Mouse (Mus musculus) c-Kit-positive CD71-positive TER-119-negative erythroid progenitor cells, embryonic 14.5 days (primary cell): ENCODE data around the gene Cdkl1.

Source experiments
- DNase-seq: peaks from one replicate; pipeline ENCODE4 v3.0.0-alpha.2; 2013; ENCODE audit warnings: low read depth

Gene Cdkl1

DNA sequence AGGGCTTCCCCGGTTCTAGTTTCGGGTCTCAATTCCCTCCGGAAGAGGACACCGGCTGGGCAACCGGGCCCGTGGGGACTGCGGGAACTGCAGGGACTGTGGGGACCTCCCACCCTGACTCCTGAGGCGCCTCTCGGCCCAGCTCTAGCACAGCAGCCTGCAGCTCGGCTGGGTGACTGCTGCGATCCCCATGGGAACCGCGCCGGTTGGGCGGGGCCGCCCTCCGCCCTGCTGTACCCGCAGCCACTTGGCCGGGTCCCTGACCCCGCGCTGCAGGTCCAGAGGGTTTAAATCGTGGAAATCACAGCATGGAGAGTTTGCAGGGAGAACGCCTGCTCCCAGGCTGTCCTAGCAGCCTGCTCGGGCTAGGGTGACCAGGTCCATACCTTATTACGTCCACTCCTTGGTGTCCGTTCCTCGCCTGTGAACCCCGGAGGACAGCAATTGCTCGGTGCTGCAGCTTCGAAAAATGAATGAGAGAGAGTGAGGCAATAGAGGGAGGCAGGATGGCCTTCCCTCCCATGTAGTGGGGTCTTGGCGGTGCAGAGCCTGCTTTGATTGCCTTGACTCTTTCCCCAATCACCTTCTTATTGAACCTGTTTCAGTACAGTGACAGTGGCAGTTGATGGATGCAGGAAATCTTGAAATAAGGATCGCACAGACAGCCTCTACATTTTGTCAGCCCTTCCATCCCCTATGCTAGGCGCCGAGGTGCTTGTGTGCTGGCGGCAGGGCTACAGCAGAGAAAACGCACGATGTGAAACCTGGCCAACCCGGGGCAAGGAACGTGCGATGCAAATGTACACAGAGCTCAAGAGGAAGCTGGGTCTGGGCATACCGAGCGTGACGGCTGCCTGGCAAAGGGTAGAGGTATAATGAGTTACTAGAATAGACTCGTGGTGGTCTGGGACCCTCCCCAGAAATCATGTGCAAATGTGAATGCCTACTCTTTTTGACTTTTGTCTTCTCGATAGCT lies at the start of gene Cdkl1:
Cdkl1 (minus strand) TSS at position 738 of the 976 bp plus-strand sequence.
- no peak for DNase-seq

- no peak for DNase-seq
These were observed 47.3 kb upstream of the Cdkl1 start for GRCm38 (mm10) chr12:69838376-69838775.

DNA sequence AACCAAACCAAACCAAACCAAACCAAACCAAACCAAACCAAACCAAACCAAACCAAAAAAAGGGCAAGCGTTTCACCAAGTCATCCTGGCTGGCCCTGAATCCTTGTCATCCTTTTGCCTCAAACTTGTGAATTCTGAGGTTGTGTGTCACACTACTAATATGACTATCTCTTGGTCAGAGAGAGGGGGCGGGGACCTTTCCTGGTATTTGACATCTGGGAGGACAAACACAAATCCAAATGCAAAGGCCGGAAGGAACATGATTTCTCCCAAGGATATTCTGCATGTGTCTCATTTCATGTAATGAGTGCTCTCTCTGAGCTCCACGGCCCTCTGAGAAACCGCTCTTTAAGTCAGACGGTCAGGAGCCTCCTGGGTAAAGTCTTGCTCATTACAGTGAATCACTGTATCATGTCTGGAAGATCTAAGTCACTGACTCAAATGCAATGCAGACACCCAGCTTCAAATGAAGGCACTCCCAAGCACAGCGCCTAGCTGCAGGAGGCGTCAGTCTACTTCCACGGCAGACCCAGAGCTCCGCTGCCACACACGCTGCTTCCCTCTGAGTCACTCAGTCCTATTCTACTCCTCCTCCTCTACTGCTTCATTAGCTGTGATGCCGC lies 43.0 kb upstream of the Cdkl1 start:
- DNase-seq = no peak

DNA sequence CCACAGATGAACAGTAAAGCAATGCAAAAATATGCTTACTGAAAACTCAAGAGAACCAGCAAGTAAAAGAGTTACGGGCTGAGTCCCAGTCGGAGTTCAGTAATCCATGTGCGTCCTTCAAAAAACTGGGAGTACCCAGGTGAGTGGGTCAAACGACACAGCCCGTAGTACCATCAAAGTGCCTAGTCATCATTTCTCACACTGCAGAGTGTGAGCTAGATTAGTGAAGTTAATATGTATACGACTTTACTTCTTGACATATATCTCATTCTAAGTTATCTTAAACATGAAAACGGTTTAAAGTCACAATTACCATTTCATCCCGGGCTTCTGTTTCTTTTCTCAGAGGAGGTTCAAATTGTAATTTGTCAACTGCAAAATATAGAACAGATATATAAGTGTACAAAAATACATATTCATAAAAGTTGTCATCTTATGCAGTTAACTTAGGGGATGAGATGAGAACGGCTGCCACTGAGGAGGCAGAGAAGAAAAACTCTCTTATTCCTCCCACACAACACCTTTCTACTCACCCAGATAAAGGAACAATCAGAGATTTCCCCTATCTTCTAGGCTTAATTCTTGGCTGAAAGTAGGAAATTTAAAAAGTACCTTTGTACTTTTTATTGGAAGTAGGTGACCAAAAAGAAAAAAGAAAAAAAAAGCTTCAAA lies 40.3 kb upstream of the Cdkl1 start:
- DNase-seq = no peak

DNA sequence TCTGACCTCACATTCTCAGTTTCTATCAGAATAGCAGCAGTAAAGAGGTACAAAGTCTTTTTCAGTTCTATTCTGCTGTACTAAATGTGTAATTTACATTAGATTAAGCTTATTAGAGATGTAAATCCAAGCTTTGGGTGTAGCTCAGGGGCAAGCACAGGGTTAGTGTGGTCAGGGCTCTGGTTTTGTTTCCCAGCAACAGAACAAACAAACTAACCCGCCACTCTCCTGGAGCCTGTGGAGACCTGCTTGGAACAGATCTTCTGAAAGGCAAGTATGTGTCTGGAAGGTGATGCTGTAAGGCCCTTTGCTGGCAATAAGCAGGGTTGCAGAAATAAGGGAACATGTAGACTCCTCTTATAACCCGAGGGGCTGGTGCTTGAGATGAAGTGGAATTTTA lies 37.1 kb upstream of the Cdkl1 start:
- DNase-seq = no peak

DNA sequence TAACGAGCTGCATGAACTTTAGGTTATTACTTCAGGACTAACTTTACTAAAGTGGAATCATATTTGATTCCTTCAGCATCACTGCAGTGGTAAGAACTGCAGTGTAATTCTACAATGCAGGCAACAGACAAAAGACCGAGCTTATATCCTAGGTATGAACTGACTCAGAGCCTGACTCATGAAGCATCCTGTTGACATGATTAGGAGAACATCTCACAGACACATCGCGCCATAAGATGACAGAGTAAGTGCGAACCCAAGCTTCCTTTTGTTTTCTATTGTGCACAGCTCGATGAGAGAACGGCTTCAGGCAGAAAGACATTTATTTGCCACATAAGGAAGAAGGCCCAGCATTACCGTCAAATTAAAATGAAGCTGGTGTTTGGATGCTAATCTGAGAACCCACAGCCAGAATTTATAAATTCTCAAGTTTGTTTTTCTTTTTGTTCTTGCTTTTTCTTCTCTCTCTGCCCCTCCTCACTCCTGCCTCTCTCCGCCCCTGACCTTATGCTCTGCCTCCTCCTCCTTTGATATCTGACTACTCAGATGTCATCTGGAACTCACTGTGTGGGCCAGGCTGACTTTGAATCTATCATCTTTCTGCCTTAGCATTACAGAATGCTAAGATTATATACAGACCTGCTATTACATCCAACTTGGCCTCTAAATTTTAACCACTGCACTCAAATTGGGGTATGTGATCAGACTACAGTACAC lies 34.0 kb upstream of the Cdkl1 start:
- DNase-seq = no peak

DNA sequence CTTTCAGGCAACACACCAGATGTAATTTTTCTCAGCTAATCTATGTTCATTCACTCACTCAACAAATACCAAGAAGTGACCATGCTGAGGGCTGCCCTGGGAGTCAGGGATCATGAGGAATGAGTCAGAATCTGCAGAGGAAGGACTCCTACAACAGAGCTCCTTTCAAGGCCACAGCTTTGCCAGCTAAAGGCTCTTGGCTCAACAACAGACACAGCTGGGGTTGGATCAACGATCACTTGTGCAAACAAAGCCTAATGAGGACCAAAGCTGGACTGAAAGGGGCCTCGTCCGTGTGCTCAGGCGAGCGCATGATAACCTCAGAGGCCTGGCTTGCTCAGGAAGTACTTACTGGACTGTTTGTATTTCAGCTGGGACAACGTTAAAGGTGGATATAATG lies 23.2 kb upstream of the Cdkl1 start:
- DNase-seq = no peak

DNA sequence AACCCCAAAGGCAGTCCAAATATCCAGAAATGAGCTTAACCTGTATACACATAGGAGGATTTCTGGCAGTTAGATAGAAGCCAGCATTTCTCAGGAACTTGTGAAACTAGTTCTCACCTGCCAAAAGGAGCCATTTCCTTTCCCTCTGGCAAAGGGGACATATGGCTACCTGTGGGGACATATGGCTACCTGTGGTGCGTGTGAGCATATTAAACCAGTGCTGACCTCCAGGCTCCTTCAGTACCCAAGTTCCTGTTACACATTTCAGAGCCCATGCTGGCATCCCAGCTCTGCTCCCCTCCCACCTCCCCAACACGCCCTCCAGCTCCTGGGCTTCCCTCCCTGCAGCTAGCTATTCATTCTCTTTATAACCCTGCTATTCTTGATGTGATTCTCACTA lies 22.5 kb upstream of the Cdkl1 start:
- no peak for DNase-seq

GRCm38 (mm10) chr12:69812986-69813385 lies 21.9 kb upstream of the Cdkl1 start:
- no peak for DNase-seq

DNA sequence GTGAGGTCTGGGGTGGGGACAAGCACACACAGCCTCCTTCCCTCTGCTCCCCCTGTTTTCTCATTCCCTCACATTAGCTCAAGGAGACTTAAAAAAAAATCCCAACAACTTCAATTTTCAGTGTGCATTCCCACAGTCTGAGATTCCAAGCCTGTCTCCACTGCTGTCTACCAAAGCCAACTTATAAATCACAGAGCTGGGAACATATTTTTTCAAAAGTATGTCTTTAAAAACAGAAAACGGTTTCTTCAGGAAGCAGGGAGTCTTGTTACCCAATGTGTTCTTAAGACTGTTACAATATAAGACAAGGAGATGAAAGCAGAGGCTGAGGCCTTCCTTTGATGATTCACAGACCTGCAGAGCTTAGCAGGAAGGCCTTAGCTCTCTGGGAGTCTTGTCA lies 20.9 kb upstream of the Cdkl1 start:
- DNase-seq = no peak

GRCm38 (mm10) chr12:69809439-69809838 lies 18.4 kb upstream of the Cdkl1 start:
- DNase-seq = no peak

DNA sequence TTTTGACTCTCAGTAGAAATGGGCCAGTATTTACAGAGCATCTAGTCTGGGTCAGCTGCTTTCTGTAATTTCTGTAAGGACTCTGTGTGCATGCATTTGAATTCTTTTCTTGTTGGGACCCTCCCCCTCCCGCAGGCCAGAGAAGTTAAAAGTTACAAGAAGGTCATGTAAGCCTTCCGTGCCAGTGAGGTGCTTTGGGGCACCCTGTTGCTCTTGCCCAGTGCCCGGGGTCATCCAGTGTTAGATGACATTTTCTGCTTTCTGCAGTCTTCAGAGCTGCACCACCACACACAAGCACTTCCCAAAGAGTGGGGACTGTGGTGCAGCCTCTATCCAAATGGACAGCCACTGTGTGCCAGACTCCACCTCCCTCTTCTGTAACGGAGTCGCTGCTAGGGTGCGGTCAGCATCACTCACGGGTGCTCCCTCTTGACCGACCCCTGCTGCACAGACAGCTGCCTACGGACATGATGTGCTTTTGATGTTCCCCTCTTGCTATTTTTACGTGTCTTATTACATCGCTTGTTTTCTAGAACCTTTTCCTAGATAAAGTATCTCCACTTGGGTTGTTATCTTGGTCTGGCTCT lies 16.4 kb upstream of the Cdkl1 start:
- DNase-seq = no peak

GRCm38 (mm10) chr12:69805148-69805547 lies 14.1 kb upstream of the Cdkl1 start:
- DNase-seq = no peak

DNA sequence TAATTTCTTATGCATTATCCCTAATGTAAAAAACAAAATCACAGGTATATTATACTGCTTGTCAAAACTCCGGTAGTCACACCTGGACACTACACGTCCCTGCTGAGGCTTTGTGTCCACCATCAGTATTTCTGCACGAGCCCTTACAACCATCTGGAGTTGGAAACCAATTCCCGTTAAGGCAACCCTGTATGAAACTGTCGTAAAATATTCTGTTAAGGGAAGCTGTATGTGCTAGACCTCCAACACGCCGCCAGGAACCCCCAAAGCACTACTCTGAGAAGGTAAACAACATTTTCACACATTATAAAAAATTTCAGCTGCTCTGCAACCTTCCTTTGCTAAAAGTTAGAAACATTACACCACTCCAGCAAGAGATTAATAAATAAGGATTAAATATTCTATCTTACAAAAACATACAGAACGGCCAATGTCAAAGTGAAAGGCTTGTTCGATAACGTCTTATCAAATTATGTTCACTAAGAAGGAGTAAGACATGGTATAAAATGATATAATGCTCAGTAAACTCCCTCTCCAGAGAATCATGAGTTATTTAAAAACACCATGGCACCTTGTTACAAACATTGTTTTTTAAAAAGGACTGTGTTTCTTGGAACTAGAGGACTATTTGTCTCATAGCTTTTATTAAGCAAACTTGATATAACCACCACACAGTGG lies 13.5 kb upstream of the Cdkl1 start:
- DNase-seq = no peak

- no peak for DNase-seq
These were observed 12.1 kb upstream of the Cdkl1 start for GRCm38 (mm10) chr12:69803196-69803595.

DNA sequence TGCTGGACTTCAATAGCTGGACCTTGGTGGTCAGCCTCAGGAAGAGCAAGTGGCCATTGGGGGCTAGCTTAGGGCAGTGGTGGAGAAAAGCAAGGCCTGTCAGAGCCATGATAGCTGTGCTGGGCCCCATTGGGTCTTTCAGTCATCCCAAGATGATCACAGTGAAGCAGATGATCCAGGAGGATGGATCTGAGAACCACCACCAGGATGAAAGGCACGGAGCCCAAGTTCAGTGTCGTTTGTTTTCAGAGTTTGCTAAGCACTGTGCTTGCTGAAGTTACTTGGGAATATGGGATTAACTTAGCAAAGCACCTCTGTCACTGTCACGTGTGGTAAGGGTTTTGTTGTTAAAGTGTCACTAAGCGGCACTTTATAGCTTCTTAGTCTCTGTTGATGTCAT lies 9.5 kb upstream of the Cdkl1 start:
- no peak for DNase-seq

DNA sequence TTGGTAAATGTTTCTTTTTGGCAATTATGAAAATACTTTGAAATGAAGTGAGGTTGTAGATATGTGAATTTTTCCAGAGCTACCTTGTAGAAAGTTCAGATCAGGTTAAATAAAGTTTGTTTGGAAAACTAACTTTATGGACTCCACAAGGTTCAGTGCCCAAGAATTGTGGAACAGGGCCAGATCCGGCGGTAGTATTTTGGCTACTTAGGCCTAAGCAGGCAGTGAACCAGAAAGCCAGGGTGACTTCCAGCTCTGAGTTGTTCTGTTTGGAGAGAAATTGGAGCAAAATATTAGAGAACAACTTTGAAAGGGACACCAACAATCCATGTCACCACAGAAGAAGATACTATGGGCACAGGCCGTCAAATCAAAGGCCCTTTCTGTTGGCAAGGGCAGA lies 5.2 kb upstream of the Cdkl1 start:
- DNase-seq = no peak

DNA sequence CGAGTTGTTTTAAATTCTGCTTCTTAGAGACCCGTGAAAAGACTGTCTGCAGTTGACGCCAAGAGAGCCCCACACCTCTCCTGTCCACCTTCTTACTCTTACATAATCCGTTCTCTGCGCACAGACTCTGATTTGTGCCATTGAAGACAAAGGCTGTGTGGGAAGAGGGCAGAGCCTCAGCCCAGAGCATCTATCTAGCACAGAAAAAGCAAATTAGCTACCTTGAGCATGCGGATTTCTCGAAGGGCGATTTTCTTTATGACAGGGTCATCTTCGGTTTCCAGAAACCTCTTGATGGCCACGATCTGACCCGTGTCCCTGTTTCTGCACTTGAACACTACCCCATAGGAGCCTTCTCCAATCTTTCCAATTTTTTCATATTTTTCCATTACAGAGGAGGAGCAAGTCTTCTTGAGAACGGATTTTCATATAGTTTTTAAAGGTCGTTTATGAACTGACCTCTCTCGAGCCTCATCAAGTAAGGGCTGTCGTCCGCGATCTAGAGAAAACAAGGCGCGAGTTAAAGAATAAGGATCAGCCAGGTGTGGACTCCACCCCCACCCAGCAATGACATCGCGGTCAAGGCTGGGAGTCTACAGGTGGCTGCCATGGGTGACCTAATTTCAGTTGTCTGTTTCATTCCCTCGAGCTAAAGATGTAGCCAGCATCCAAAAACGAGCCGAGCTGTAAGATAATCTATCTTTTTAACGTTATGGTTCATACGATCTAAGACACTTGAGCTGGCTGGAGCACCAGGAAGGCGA lies 1.1 kb downstream of the Cdkl1 start:
- DNase-seq = no peak

DNA sequence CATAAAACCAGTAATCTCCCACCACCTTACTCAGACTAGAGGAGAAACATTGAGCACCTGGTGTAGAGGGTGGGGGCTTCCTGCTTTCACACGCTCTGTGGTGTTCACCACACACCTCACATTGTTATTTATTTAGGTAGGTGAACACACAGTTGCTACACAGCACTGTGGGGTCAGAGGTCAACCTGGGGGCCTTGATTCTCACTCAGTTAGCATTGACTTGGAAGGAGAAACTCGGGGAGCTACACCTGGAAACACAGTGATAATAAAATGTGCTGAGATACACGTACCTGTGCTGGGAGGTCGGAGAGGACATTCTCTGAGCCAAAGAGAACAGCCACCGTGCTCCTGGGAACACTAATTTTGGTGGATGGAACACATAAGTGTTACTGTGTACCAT lies 2.7 kb downstream of the Cdkl1 start:
- DNase-seq = no peak

DNA sequence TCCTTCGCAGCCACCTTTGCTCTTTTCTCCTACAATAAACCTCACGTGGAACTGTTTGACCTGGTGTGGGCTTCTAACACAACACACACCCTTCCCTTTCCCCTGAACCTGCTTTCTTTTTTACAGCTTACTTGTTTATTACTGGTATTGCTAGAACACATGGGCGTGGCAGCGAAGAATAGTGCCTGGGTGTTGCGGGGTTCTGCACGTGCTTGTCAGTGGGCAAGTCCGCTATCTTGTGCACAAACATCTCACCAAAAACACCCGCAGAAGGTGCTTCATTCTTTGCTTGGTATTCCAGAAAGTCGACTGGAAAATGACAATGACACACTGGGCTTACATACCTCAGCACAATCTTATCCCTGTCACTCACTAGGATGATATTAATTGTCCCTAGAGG lies 5.6 kb downstream of the Cdkl1 start:
- DNase-seq = no peak
